ENCODE assay signal across 29 mouse cellular contexts in genomic region chr4:58200826-58201225, GRCm38 (mm10). TPM values are rescaled to one million over a fixed set of nuclear protein-coding genes. Genes with fewer than 3 reads are reported as not detected.
DNase-seq lines count a peak whose midpoint lies in the region; ATAC-seq lines count a peak whose summit lies in the region.
"Had no signal": no experiment of that assay in that cellular context is flagged by ENCODE, and none has a peak within 500 bp of the region (broad histone marks: within the 10 kb centered on the region; RNA-seq: fewer than 3 reads in every experiment).

No protein-coding gene starts in this region.

- peak; percentile 36 for DNase-seq in cerebellum, adult 9-10 months
- no peak for DNase-seq in cerebellum, adult 8-10 months
- DNase-seq in kidney, postnatal 4 days: no peak
- DNase-seq in adrenal gland, adult 8-10 months: peak; percentile 54
- DNase-seq in adrenal gland, postnatal 36 days: peak; percentile 32 to 52
- no peak for DNase-seq in hindbrain, embryonic 11.5 days (ENCODE audit: low spot score)
- DNase-seq: cerebellum, adult 18-20 months; heart, postnatal 10 days; kidney, adult 18-20 months; liver; lung, postnatal 36 days; right cerebral cortex, adult 18-20 months; spleen, adult 18-20 months; thymus, adult 18-20 months; thymus, postnatal 25 days had no signal

- no peak overlapping the region for H3K4me2 ChIP-seq in kidney, embryonic 16.5 days (replicated peaks; ENCODE audit: low read depth, low read length)
- H3K4me2 ChIP-seq in hindbrain, embryonic 11.5 days (replicated peaks; ENCODE audit: low read depth, low read length): no peak overlapping the region
- H3K4me2 ChIP-seq: heart, embryonic 13.5 days; lung, embryonic 15.5 days; midbrain, embryonic 12.5 days; neural tube, embryonic 12.5 days had no signal

- H3K27me3 ChIP-seq in kidney, embryonic 16.5 days (ENCODE audit: insufficient read depth, low read length): peaks cover 4% of the 10 kb centered on the region
- H3K27me3 ChIP-seq in hindbrain, embryonic 11.5 days (ENCODE audit: control insufficient read depth, insufficient read depth, low read length): peaks cover 10% of the 10 kb centered on the region

- H3K27ac ChIP-seq in kidney, embryonic 16.5 days (ENCODE audit: low read length): peak overlapping the region; percentile 52; the same call in 1 of the 2 replicates
- no peak overlapping the region for H3K27ac ChIP-seq in hindbrain, embryonic 11.5 days (ENCODE audit: low read depth, low read length)
- H3K27ac ChIP-seq: heart, embryonic 13.5 days; hindbrain, embryonic 10.5 days; liver, embryonic 14.5 days; lung, embryonic 15.5 days; midbrain, embryonic 12.5 days; neural tube, embryonic 12.5 days; stomach, postnatal 0 days had no signal

- no peak for ATAC-seq in kidney, embryonic 16.5 days (ENCODE audit: low FRiP score, low TSS enrichment)
- ATAC-seq in hindbrain, embryonic 11.5 days (ENCODE audit: low FRiP score): no peak
- ATAC-seq: CD4-positive, CD25-positive, alpha-beta regulatory T cell, adult 4 months; forebrain, embryonic 16.5 days; hindbrain, embryonic 16.5 days had no signal

- H3K9me3 ChIP-seq in kidney, embryonic 16.5 days (ENCODE audit: low read length): peaks cover 4% of the 10 kb centered on the region
- no peaks in the 10 kb centered on the region for H3K9me3 ChIP-seq in hindbrain, embryonic 11.5 days (ENCODE audit: control insufficient read depth, low read length)
- H3K9me3 ChIP-seq: hindbrain, embryonic 10.5 days; lung, embryonic 15.5 days; midbrain, embryonic 12.5 days; neural tube, embryonic 12.5 days had no signal

- peaks cover 7% of the 10 kb centered on the region; the same call in 1 of the 2 replicates for H3K4me1 ChIP-seq in kidney, embryonic 16.5 days (ENCODE audit: insufficient read depth, low read length)
- peaks cover 3% of the 10 kb centered on the region; the same call in 1 of the 2 replicates for H3K4me1 ChIP-seq in hindbrain, embryonic 11.5 days (replicated peaks; ENCODE audit: control insufficient read depth, insufficient read depth, low read length)

- H3K36me3 ChIP-seq in kidney, embryonic 16.5 days (ENCODE audit: insufficient read depth, low read length): 0 out of 2 replicates have a peak, but pooled peaks cover 2% of the 10 kb centered on the region
- H3K36me3 ChIP-seq in hindbrain, embryonic 11.5 days (ENCODE audit: control insufficient read depth, insufficient read depth, low read length): no peaks in the 10 kb centered on the region
- H3K36me3 ChIP-seq: heart, embryonic 13.5 days; hindbrain, embryonic 10.5 days; lung, embryonic 15.5 days; midbrain, embryonic 12.5 days; neural tube, embryonic 12.5 days had no signal

- no peak overlapping the region for H3K4me3 ChIP-seq in kidney, embryonic 16.5 days (ENCODE audit: low read length)
- no peak overlapping the region for H3K4me3 ChIP-seq in hindbrain, embryonic 11.5 days (ENCODE audit: low read depth, low read length)
- H3K4me3 ChIP-seq: erythroblast, embryonic 14.5 days; heart, embryonic 13.5 days; hindbrain, embryonic 10.5 days; lung, embryonic 15.5 days; megakaryocyte, embryonic 14.5 days; midbrain, embryonic 12.5 days; myocyte; neural tube, embryonic 12.5 days had no signal

- WGBS in kidney, embryonic 16.5 days: 46% methylated on average over 4 of the region's 4 CpGs
- 60% methylated on average over 4 of the region's 4 CpGs for WGBS in hindbrain, embryonic 11.5 days

- H3K9ac ChIP-seq in kidney, embryonic 16.5 days (replicated peaks; ENCODE audit: low read length): no peak overlapping the region
- H3K9ac ChIP-seq in hindbrain, embryonic 11.5 days (ENCODE audit: low read depth, low read length): no peak overlapping the region
- H3K9ac ChIP-seq: heart, embryonic 13.5 days; liver, embryonic 14.5 days; lung, embryonic 15.5 days; midbrain, embryonic 12.5 days; neural tube, embryonic 12.5 days had no signal

RNA-seq across cellular contexts. Expression of gene Svep1, which starts 5.8 kb away (rescaled TPM):
- 3.1 and 3.6 TPM in 2 replicates for polyA plus RNA-seq in kidney, embryonic 16.5 days (2015; fragmentation: Nextera tagmentation; extraction: Ambion mirVana)
- total RNA-seq in adrenal gland, adult 8-10 months (2022): 10 to 100 TPM in 3 of 4 experiments, 1 to 10 TPM in 1; 7.3 to 16.0 (median 12.5) TPM
- 10 to 100 TPM; 15.1 to 16.6 TPM for total RNA-seq in adrenal gland, postnatal 36 days (2021)
- 2.2 and 4.4 TPM in 2 replicates for polyA plus RNA-seq in hindbrain, embryonic 11.5 days (2014; fragmentation: Nextera tagmentation; extraction: Ambion mirVana)

Comparison
In these comparisons a context has a peak if more than half of its experiments do, and no peak if none do; other contexts are left out.
1. DNase-seq: peak in cerebellum, adult 9-10 months (single experiment), adrenal gland, adult 8-10 months (single experiment) and adrenal gland, postnatal 36 days (2 of 2); none in cerebellum, adult 8-10 months (single experiment), kidney, postnatal 4 days (0 of 2) and hindbrain, embryonic 11.5 days (single experiment).